Mouse (Mus musculus): ENCODE measurements at regions not wholly inside any gene's neighbourhood (a gene's known extent, or its start where the extent isn't known, plus 50 kb on each side); places are given as distances from the start of the nearest gene placed in this dataset.

- peak; percentile 78 for DNase-seq
Observed at GRCm38 (mm10) chr16:86501074-86501952, 599.7 kb upstream of the Adamts5 start.

- no peak for DNase-seq
Observed at GRCm38 (mm10) chr16:86475145-86475544, 573.5 kb upstream of the Adamts5 start.

GRCm38 (mm10) chr16:86473059-86473740 is 571.6 kb upstream of the Adamts5 start:
- peak; percentile 85 for DNase-seq

- no peak for DNase-seq
Observed at GRCm38 (mm10) chr16:86461073-86461472, 559.4 kb upstream of the Adamts5 start.

- DNase-seq, result no peak
Observed at GRCm38 (mm10) chr16:86456649-86457048, 555.0 kb upstream of the Adamts5 start.

- no peak for DNase-seq
Observed at GRCm38 (mm10) chr16:86454810-86455209, 553.2 kb upstream of the Adamts5 start.

GRCm38 (mm10) chr16:86454031-86454430 is 552.4 kb upstream of the Adamts5 start:
- DNase-seq, result no peak

GRCm38 (mm10) chr16:86448478-86449160 is 547.0 kb upstream of the Adamts5 start:
- DNase-seq, result no peak

GRCm38 (mm10) chr16:86419458-86419857 is 517.8 kb upstream of the Adamts5 start:
- DNase-seq, result peak; percentile 90

GRCm38 (mm10) chr16:86404309-86404708 is 502.7 kb upstream of the Adamts5 start:
- DNase-seq, result no peak

- DNase-seq, result no peak
Observed at GRCm38 (mm10) chr16:86401381-86401780, 499.8 kb upstream of the Adamts5 start.

- no peak for DNase-seq
Observed at GRCm38 (mm10) chr16:86399288-86399687, 497.7 kb upstream of the Adamts5 start.

- DNase-seq, result no peak
Observed at GRCm38 (mm10) chr16:86397521-86397920, 495.9 kb upstream of the Adamts5 start.

GRCm38 (mm10) chr16:86389063-86389723 is 487.6 kb upstream of the Adamts5 start:
- no peak for DNase-seq

GRCm38 (mm10) chr16:86388128-86388527 is 486.5 kb upstream of the Adamts5 start:
- DNase-seq, result no peak

GRCm38 (mm10) chr16:86377991-86378390 is 476.4 kb upstream of the Adamts5 start:
- no peak for DNase-seq

- DNase-seq, result no peak
Observed at GRCm38 (mm10) chr16:86371652-86372051, 470.0 kb upstream of the Adamts5 start.

- no peak for DNase-seq
Observed at GRCm38 (mm10) chr16:86368449-86368848, 466.8 kb upstream of the Adamts5 start.

GRCm38 (mm10) chr16:86366197-86366596 is 464.6 kb upstream of the Adamts5 start:
- DNase-seq, result no peak

GRCm38 (mm10) chr16:86361099-86361498 is 459.5 kb upstream of the Adamts5 start:
- DNase-seq, result peak; percentile 73

GRCm38 (mm10) chr16:86355036-86355435 is 453.4 kb upstream of the Adamts5 start:
- DNase-seq, result no peak

- no peak for DNase-seq
Observed at GRCm38 (mm10) chr16:86347753-86348152, 446.1 kb upstream of the Adamts5 start.

- no peak for DNase-seq
Observed at GRCm38 (mm10) chr16:86346916-86347315, 445.3 kb upstream of the Adamts5 start.
